Mouse (Mus musculus) bone marrow macrophage, adult 2 months (primary cell): ENCODE data around the gene Cntnap1.

Source experiments
- CTCF ChIP-seq: IDR thresholded peaks from 2 replicates; pipeline ENCODE4 v1.5.1; 2012; ENCODE audit warnings: low read depth, mild to moderate bottlenecking, low read length, moderate library complexity
- POLR2A ChIP-seq: IDR thresholded peaks from 2 replicates; pipeline ENCODE4 v1.6.1; 2012; ENCODE audit warnings: mild to moderate bottlenecking, low read depth, low read length, borderline replicate concordance

GRCm38 (mm10) chr11:101143338-101144225 is 26.7 kb upstream of the Cntnap1 start:
- no peak for TF ChIP-seq CTCF
- no peak for TF ChIP-seq POLR2A
